Mouse (Mus musculus) liver, adult 2 months (tissue): Measurements from ENCODE around the gene Dnpep.

Source experiments
- CTCF ChIP-seq: fragments of 200-500 bp; IDR thresholded peaks from 2 replicates; pipeline ENCODE4 v1.5.1; 2011; ENCODE audit warnings: low read depth, low read length, control low read depth
- POLR2A ChIP-seq: fragments of 200-500 bp; IDR thresholded peaks from 2 replicates; pipeline ENCODE4 v1.6.1; 2011; ENCODE audit warnings: low read length, control low read depth; ENCODE audit not compliant: insufficient read depth; ENCODE audit errors: extremely low read depth

DNA sequence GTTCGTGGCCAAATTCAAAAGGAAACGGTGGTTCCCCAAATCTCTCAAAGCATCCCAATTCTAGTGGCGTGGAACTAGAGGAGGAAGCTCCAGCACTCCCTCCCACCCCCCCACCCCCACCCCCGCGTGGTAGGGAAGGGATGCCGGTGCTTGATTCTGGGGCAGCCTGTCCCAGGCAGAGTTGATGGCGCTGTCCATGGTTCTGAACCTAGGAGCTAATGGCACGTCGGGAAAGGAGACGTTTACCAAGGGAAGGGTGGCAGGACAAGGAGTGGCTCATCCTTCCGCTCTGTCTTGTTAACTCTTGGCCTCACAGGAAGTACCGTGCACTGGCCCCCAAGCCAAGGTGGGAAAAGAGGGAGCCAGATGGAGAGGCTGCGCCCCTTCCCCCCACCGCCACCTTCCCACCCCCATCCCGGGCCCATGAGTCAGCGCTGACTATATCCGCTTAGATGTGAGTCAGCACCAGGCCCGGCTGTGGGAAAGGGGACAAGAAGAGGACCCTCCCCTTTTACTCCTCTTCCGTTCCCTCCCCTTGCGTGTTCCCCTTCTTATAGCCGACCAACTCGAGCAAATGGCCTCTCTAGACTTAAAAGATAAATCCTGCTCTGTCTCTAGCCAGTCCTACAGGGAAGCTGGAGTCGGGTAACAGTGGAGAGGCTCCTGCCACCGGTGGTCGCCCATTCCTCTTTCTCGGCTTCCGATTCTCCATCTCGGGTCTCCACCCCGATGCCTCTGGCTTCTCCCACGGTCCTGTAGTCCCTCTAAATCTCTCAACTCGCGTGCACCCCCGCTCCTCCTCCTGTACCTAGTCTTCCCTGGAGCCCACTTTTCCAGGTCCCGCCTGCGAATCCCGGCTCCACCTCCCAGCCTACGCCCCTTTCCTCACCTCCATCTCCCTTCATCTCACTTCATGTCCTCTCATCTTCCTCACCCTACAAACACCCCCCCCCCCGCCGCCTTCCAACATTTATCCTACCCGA is 54.5 kb downstream of the Dnpep start:
- no peak for TF ChIP-seq CTCF
- TF ChIP-seq POLR2A: no peak
